Mouse (Mus musculus): ENCODE data around the gene Gtpbp3.

The Gtpbp3 gene

GRCm38 (mm10) chr8:71470146-71470912, 17.6 kb upstream of the Gtpbp3 start:
- no peak for DNase-seq (ENCODE audit: low spot score)

GRCm38 (mm10) chr8:71470913-71471255, 17.0 kb upstream of the Gtpbp3 start:
- no peak for DNase-seq (ENCODE audit: low spot score)

DNA sequence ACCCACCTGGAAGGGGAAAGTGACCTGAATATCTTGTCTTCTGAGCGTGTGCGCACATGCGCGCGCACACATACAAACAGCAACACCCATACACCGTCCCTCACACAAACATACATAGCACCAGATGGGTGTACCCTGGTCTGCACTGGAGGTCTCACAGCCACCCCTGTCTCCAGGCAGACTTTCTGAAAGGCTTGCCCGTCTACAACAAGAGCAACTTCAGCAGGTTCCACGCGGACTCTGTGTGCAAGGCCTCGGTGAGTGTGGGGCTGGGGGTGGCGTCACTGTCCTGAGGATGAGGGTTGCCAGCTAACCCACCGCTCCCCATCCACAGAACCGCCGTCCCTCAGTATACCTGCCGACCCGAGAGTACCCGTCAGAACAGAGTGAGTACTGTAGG, 16.0 kb upstream of the Gtpbp3 start:
- DNase-seq (ENCODE audit: low spot score): no peak

DNA sequence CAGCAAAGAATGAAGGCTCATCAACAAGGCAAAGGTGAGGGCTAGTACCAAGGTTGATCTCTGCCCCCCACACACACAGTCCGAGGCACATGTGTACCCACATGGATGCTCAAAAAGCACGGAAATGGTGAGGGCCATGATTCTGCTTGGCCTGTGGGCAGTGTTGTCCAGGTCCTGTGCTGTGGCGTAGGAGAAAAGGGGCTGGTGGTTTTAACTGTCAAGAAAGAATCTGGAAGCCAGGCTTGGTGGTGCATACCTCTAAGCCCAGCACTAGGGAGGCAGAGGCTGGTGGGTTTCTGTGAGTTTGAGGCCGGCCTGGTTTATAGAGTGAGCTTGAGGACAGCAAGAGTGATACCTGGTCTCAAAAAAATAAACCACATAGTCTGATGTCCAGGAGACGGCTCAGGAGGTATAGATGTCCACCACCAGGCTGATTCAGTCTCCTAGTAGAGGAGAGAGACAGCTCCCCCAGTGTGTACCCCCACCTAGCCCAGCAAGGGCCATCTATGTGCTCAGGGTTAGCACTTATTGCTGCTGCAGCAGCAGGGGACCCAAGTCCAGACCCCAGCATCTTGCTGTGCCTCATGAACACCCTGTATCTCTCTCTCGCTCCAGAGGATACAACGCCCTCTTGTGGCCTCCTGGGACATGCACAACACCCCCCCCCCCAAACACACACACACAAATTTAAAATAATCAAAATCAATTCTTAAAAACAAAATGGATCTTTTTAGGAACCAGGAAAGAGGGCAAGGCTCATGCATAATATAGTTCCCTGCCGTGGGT, 15.1 kb upstream of the Gtpbp3 start:
- DNase-seq (ENCODE audit: low spot score): no peak

DNA sequence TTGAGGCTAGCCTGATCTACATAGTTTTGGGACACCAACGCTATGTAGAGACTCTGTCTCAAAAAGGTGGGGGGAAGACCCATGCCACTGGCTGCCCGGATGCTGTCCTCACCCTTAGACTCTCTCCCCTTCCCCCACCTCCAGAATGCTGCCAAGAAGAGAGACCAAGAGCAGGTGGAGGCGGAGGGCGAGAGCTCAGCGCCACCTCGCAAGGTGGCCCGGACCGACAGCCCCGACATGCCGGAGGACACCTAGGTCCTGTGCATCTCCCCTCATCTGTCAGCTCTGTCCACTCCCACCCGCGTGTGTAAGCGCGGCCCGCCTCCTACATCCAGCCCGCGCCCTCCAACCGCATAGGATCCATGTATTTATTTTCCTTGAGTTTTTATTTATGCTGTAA, 13.6 kb upstream of the Gtpbp3 start:
- DNase-seq (ENCODE audit: low spot score): no peak

DNA sequence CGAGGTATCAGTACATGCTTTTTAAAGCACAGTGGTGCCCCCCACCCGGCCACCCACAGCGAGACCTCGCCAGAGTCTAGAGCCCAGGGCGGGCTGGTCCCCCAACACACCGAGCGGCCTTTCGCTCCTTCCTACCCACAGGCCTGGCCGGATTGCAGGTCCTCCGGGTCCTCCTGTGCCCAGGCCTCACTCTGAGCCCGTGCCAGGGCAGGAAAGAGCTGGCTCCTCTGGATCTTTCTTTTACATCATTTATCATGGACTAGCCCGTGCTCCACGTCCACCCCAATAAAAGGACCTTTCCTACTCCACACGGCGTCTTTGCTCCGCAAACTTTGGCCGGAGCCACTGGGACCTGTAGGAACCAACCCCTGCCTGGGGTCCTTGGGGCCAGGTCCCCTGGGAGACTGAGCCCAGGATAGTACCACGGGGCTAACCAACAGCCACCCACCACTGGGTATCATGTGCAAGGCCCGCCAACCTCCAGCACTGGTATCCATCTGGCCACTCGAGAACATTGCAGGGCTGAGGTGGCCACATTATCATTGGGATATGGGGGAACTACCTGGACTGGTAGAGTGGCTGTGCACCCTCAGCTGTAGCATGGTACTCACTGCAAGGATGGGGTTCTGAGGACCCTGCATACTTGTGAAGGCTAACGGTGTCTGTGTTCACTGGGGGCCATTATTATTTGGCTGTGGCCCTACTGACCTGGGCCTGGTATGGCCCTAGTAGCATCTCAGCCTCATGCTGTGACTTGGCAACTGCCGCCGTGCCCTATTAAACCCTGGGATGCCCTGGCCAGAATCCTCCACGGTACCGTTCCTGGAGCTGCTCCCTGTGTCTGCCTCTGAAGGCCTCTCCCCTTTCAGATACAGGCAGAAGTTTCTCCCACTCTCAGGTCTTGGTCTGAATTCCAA, 12.9 kb upstream of the Gtpbp3 start:
- no peak for DNase-seq (ENCODE audit: low spot score)

DNA sequence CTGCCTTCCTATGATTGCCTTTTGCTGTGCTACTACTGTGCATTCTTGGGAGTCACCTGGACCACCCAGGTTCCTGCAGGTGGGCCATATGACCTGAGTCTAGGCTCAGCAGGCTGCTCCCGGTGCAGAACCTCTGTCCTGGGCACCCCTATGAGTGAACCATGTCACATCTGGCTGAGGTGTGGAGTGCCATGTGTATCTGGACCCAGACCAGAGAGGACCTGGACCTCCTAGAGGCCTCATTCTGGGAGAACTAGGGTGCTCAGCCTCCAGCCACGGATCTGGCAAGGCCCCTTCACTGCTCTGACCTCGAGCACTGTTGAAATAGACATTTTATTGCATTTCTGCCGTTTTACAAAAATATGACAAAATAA, 12.2 kb upstream of the Gtpbp3 start:
- no peak for DNase-seq (ENCODE audit: low spot score)

DNA sequence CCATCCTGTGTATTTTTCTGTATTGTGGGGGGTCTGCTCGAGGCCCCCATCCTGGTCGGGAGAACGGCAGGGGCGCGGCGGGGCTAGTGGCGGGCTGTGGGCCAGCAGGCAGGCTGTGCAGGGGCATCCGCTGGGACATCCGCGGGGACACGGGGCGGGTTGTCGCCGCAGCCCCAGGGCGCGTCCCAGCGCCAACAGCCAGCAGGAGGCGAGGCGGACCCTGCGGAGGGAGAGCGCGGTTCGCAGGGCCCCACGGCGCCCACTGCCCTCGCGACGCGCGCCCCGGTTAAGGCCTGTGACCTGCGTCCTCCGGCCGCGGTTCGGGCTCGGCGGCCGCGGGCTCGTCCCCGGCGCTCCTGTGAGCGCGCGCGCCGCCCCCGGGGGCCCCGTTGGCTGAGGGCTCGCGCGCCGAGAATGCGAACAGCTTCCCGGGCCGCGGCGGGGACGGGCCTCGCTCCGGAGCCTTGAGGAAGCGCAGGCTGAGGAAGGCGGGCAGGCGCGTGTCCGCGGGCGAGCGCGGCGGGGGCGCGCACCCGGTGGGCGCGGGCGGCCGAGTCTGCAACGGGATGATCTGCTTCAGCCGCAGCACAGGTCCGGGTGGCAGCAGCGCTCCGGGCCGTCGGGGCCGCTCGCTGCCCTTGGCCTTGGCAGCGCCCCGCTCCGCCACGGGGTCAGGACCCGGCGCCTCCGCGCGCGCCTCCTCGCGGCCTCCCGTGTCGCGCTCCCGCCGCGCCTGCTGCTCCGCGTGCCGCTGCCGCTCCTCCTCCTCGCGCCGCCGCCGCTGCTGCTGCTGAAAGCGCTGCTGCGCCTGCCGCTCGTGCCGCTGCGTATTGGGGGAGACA, 11.6 kb upstream of the Gtpbp3 start:
- peak; percentile 73 for DNase-seq (ENCODE audit: low spot score)

GRCm38 (mm10) chr8:71477196-71477845, 10.6 kb upstream of the Gtpbp3 start:
- no peak for DNase-seq (ENCODE audit: low spot score)

GRCm38 (mm10) chr8:71478943-71479342, 9.0 kb upstream of the Gtpbp3 start:
- no peak for DNase-seq (ENCODE audit: low spot score)

DNA sequence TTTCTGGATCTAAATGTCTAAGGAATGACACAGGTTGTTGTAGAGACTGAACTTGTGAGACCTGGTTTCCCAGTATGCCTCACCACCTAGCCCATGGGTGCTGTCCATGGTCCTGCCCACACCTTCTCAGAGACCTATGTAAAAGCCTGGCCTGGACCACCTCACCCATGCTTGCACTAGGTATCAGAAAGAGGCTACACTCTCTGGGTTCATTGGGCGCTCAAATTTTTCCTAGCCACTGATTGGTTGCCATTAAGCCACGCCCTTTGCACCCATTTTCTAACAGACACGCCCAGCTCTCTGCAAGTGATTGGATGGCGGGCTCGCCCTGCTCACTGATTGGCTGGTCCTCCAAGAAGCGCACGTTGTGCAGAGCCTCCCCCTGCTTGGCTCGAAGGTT, 4.0 kb upstream of the Gtpbp3 start:
- DNase-seq (ENCODE audit: low spot score): no peak

DNA sequence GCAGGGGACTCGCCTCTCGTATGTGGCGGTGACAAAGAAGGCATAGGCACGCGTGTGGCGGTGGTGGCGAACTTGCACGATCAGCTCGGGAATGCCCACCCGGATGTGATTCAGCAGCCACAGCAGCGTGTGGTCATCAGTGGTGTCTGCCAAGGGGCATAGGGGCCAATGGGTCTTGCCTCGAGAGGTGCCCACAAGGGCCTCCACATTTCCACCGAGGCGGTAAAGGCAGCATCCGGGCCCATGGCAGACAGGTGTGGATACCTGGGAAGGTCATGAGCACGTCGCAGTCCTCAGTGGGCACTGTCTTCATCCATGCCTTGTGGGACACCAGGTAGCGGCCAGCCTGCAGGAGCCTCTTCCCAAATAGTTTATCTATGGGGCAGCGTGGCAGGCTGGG, 3.2 kb upstream of the Gtpbp3 start:
- DNase-seq (ENCODE audit: low spot score): no peak

DNA sequence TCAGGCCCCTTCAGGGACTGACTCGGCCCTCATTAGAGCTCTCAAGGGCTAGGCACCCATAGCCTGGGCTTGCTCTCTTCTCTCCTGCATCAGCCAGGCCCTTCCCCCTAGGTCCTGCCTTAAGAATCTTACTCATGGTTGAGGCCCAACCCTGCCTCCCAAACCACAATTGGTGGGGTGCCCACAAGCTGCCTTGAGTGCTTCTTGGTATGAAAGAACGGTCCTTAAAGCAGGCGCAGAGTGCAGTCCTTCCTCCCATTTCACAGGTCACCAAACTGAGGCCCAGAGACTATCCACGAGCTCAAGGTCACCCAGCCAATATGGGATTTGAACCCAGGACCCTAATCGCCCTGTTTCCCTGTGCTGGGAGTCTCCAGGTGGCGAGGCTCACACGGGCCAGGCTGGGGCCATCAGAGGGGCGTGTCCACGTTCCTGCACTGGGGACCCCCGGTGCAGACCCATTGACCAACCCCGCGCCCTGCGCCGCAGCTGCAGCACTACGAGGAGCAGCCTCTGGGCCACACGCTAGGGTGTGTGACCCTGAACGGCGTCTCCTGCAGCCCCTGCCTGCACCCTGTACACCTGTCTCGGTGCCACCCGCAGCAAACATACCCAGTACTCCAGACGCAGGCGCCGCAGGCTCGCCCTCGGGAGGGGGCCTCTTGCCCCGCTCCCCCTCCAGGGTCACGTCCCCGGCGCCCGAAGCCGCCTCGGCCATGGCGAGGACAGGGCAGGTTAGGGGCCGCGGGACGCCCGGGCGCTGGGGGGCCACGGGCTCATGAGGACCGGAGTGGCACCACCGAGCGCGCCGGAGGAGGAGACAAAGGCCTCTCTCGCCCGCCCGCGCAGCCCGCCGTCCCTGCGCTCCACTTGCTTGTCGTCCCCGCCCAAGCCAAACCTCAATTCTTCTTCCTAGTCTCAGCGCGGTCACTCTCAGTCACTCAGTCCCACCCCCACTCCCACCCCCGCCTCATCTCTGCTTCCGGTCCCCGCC, 2.5 kb upstream of the Gtpbp3 start, which contains the start of gene Ano8:
Ano8 (minus strand) TSS at position 822 of the 994 bp plus-strand sequence.
- DNase-seq (ENCODE audit: low spot score): peak; percentile 84

DNA sequence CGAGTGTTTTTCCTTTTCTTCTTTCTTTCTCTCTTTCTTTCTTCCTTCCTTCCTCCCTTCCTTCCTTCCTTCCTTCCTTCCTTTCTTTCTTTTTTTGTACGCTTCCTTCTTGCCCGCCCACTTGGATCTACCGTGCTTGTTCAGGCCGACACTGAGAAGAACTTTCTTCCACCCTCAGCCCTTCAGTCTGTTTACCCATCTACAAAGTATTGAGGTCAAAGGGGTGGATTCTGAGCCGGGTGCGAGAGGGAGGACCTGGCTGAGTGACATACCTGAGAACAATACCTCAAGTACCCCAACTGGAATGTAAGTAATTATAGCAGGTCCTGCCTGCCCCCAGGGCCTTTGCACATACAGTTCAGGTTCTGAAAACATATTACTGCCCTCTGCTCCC, 1.8 kb upstream of the Gtpbp3 start:
- no peak for DNase-seq (ENCODE audit: low spot score)

GRCm38 (mm10) chr8:71488454-71488853, 551 bp downstream of the Gtpbp3 start:
- DNase-seq (ENCODE audit: low spot score): peak; percentile 96

DNA sequence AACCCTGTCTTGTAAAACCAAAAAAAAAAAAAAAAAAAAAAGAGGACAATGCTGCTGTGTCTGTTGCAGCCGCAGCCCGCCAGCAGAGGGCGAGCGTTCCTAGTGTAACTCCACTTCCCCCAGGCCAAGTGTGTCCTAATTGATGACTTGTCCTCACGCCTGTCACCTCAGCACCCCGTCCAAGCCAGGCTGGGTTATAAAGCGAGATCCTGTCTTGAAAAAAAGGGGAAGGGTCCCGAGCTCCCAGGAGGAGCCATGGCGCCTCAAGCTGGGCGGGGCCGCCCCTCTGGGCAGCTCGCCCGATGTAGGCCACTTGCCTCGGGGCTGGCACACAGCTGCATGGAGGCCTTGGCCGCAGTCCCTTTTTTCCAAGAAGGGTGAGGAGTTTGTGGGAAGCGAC, 7.1 kb downstream of the Gtpbp3 start:
- peak; percentile 87 for DNase-seq (ENCODE audit: low spot score)

- DNase-seq (ENCODE audit: low spot score): no peak
These were observed 7.9 kb downstream of the Gtpbp3 start for GRCm38 (mm10) chr8:71495811-71496210.

GRCm38 (mm10) chr8:71496481-71496880, 8.6 kb downstream of the Gtpbp3 start:
- peak; percentile 89 for DNase-seq (ENCODE audit: low spot score)

DNA sequence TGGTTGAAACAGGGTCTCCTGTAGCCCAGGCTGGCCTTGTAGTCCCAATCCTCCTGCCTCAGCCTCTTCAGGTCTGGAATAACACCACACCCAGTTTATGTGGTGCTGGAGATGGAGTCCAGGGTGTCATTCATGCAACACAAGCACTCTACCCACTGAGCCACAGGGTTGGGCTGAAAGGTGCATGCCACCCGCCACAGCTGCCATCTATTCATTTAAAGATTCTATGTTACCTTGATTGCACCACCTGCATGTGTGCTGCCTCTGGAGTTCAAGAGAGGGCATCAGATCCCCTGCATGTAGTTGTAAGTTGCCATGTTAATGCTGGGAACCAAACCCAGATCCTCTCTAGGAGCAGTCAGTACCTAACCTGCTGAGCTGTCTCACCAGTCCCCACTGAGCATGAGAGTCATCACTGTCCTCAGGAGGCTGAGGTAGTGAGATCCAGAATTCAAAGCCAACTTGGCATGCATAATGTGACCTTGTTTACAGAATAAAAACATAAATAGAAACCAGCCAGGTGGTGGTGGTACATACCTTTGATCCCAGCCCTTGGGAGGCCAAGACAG, 9.3 kb downstream of the Gtpbp3 start:
- no peak for DNase-seq (ENCODE audit: low spot score)
